Mouse (Mus musculus) limb, embryonic 10.5 days (tissue): ENCODE measurements around the gene Kcnma1. TPM values are rescaled to one million over a fixed set of nuclear protein-coding genes. Genes with fewer than 3 reads are reported as not detected.

Source experiments
- DNase-seq: peaks from one replicate; pipeline ENCODE4 v3.0.0-alpha.2; 2017; ENCODE audit warnings: low spot score
- H3K27ac ChIP-seq: fragments of 300-500 bp; sonication (generic); 2 replicates; pipeline ENCODE4 v1.5.1; 2016; ENCODE audit warnings: mild to moderate bottlenecking
- H3K27me3 ChIP-seq: fragments of 300-500 bp; sonication (generic); 2 replicates; pipeline ENCODE4 v1.6.1; 2016; ENCODE audit warnings: low read depth, mild to moderate bottlenecking; ENCODE audit not compliant: poor library complexity, severe bottlenecking
- H3K36me3 ChIP-seq: fragments of 300-500 bp; sonication (generic); 2 replicates; pipeline ENCODE4 v1.6.1; 2016; ENCODE audit warnings: mild to moderate bottlenecking, moderate library complexity
- H3K4me1 ChIP-seq: fragments of 300-500 bp; sonication (generic); 2 replicates; pipeline ENCODE4 v1.6.1; 2016
- H3K4me3 ChIP-seq: fragments of 300-500 bp; sonication (generic); 2 replicates; pipeline ENCODE4 v1.5.1; 2016; ENCODE audit warnings: mild to moderate bottlenecking, moderate library complexity
- H3K9me3 ChIP-seq: fragments of 300-500 bp; sonication (generic); replicated peaks from 2 replicates; pipeline ENCODE4 v1.6.1; 2016; ENCODE audit warnings: mild to moderate bottlenecking
- WGBS: fragments of 180-500 bp; shearing (Covaris S2); methylation state at CpG from one replicate; pipeline ENCODE4 v1.1.7; 2016; 5-methylcytosine and 5-hydroxymethylcytosine counted together
- polyA plus RNA-seq: library from polyadenylated mRNA; unstranded; fragments of >200 nt; fragmentation: Nextera tagmentation; extraction: Ambion mirVana; gene quantifications from 2 replicates; pipeline ENCODE4 v1.2.1, GENCODE M21; 2016

Gene Kcnma1
- polyA plus RNA-seq, 1 experiment from 2014 or later = 0.86 TPM

DNA sequence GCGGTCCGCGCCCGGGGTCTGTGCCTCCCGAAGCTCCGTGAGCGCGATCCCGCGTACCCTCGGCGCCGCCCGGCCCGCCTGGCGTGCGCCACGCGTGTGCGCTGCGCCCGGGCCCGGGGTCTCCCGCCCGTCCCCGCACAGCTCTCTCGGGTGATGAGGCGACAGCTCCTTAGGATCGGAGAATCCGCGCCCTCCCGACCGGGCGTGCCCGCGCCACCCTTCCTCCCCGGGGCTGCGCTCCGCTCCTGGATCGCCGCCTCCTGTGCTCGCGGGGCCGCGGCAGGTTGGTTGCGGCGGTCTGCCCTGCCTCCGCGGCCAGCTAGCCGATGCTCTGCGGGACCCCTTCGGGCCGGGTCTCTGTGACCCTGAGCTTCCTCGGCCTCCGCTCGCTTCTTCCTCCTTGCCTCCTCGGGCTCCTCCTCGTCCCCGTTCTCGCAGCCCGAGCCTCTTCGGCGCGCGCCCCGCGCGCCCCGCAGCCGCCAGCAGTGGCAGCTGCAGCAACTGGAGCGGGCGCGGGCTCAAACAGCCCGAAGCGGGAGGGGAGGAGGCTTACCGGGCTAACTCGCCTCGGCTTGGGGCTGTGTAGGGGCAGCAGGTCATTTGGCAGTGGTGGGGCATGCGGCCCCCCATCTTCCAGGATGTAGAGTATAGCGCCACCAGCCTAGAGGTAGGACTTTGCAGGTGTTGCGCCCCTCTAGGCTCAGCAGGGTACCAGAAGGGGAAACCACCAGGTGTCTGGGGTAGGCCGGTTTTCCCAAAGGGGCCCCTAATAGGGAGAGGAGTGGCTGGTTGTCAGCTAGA, 9.6 kb downstream of the Kcnma1 start:
- whole genome bisulfite sequencing = 1% methylated on average over 79 of the region's 82 CpGs
- peak overlapping the region; percentile 72 for H3K27ac ChIP-seq
- H3K27me3 ChIP-seq = peaks cover 84% of the 10 kb centered on the region
- peak overlapping the region; percentile 64 for H3K4me3 ChIP-seq
- peak; percentile 58 for DNase-seq
- H3K36me3 ChIP-seq = no peaks in the 10 kb centered on the region
- H3K9me3 ChIP-seq = no peaks in the 10 kb centered on the region
- H3K4me1 ChIP-seq = peaks cover 24% of the 10 kb centered on the region

- H3K36me3 ChIP-seq = no peaks in the 10 kb centered on the region
- DNase-seq = peak; percentile 63
- under 1% methylated on average over 73 of the region's 85 CpGs for WGBS
Observed at GRCm38 (mm10) chr14:24003450-24004381, 10.6 kb downstream of the Kcnma1 start.

DNA sequence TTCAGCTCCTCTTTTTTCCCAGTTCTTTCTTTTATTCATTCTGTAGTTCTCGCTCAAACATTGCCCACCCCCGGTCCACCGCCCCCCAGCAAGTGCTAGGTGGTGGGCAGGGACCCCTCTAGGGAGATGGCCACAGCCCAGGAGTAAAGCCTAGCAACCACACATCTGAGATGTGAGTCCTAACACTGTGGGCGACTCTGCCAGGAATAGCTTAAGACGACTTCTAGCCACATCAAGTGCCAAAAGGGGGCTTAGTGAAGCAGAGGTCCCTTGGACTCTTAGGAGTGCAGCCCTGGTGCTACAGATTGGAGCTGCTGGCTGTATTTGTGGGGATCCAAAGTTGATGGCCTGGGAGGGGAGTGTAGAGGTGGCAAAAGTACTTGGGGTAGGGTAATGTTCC, 11.6 kb downstream of the Kcnma1 start:
- Histone ChIP-seq H3K4me1 (peaks cover 24% of the 10 kb centered on the region), H3K36me3 (no peaks in the 10 kb centered on the region), H3K27ac (no peak overlapping the region), H3K9me3 (no peaks in the 10 kb centered on the region), H3K27me3 (peaks cover 83% of the 10 kb centered on the region), H3K4me3 (no peak overlapping the region)
- DNase-seq = no peak
- WGBS = 54% methylated on average over 5 of the region's 5 CpGs

More at GRCm38 (mm10) chr14:24003450-24004381, 10.6 kb downstream of the Kcnma1 start:
- H3K27ac ChIP-seq = peak overlapping the region; percentile 72
- H3K4me3 ChIP-seq = peak overlapping the region; percentile 64
- no peaks in the 10 kb centered on the region for H3K9me3 ChIP-seq
- H3K4me1 ChIP-seq = peaks cover 24% of the 10 kb centered on the region
- H3K27me3 ChIP-seq = peaks cover 86% of the 10 kb centered on the region

DNA sequence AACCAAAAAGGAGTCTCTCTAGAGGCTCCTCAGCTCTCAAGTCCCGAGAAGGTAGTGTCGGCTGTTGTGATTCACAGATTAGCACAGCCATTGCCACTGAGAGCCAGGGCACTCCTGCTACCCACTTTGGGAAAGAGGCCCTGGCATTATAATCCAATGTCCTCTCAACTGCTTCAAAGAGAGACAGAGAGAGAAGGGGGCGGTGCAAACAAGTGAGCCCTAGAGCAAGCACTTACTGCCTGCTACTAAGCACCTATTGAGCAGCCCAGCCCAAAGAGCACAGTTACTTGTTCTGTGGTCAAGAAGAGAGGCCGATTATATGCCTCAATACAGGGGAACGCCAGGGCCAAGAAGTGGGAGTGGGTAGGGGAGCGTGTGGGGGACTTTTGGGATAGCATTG, 16.4 kb downstream of the Kcnma1 start:
- no peak overlapping the region for H3K4me3 ChIP-seq
- H3K36me3 ChIP-seq = no peaks in the 10 kb centered on the region
- H3K27ac ChIP-seq = no peak overlapping the region
- WGBS = 83% methylated on average over 6 of the region's 6 CpGs
- no peaks in the 10 kb centered on the region for H3K9me3 ChIP-seq
- no peak for DNase-seq
- peaks cover 39% of the 10 kb centered on the region for H3K27me3 ChIP-seq
- no peaks in the 10 kb centered on the region for H3K4me1 ChIP-seq

DNA sequence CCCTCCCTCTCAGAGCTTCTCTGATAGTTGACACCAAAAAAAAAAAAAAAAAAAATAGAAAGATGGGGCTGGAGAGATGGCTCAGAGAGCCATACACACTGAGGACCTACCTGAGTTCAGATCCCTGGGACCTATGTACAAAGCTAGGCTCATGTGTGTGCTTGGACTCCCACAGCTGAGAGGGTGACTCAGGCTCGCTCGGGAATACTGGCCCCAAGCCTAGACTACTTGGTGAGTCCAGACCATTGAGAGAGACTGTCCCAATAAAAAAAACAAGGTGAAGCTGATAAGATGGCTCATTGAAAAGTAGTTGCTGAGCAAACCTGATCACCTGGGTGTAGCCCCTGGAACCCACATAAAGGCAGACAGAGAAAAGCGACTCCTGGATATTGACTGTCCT, 18.5 kb downstream of the Kcnma1 start:
- H3K4me3 ChIP-seq = no peak overlapping the region
- no peaks in the 10 kb centered on the region for H3K9me3 ChIP-seq
- 86% methylated on average over 3 of the region's 3 CpGs for WGBS
- H3K27me3 ChIP-seq = peaks cover 18% of the 10 kb centered on the region
- no peak overlapping the region for H3K27ac ChIP-seq
- H3K4me1 ChIP-seq = no peaks in the 10 kb centered on the region
- no peak for DNase-seq
- no peaks in the 10 kb centered on the region for H3K36me3 ChIP-seq

- DNase-seq = no peak
- Histone ChIP-seq H3K4me1 (no peaks in the 10 kb centered on the region), H3K27ac (no peak overlapping the region), H3K27me3 (no peaks in the 10 kb centered on the region), H3K4me3 (no peak overlapping the region), H3K9me3 (no peaks in the 10 kb centered on the region), H3K36me3 (no peaks in the 10 kb centered on the region)
- 89% methylated on average over 7 of the region's 7 CpGs for WGBS
Observed at GRCm38 (mm10) chr14:23990871-23991270, 23.4 kb downstream of the Kcnma1 start.

DNA sequence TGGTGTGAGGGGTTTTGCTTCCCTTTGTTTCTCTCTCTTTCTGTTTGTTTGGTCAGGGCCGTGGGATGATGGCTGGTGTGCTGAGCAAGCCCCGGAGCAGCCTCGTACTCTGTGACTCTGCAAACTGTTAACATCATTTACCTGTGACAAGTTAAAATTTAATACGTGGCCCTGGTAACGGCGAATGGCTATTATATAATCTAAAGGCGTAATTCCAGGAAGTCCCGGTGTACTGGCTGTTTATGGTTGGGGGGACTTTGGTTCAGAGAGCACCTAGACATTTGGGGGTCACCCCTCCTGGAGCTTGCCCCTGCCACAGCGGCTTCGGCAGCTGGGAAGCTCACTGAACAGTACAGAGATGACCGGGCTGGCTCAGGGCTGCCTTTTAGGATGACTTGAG, 24.6 kb downstream of the Kcnma1 start:
- Histone ChIP-seq H3K9me3 (no peaks in the 10 kb centered on the region), H3K27me3 (no peaks in the 10 kb centered on the region), H3K4me1 (no peaks in the 10 kb centered on the region), H3K4me3 (no peak overlapping the region), H3K27ac (no peak overlapping the region), H3K36me3 (no peaks in the 10 kb centered on the region)
- DNase-seq = no peak
- WGBS = 87% methylated on average over 11 of the region's 11 CpGs

DNA sequence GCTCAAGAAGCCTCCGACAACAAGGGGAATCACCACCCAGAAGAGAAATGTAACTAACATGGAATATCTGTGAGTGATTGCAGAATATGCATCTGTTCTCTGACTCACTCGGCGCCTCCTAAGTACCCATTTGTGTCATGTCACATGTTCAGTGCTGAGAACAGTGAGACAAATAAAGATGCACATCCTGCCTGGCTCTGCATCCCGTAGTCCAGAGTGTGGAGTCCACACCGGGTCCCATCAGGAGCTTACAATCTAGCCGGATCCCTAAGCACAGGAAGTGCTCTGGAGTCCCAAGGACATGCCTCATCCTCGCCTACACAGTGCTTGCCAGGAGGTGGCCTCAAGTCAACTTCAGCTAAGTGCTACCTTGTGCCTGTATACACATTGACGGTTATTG, 32.1 kb downstream of the Kcnma1 start:
- Histone ChIP-seq H3K4me1 (no peaks in the 10 kb centered on the region), H3K4me3 (no peak overlapping the region), H3K27me3 (no peaks in the 10 kb centered on the region), H3K36me3 (no peaks in the 10 kb centered on the region), H3K27ac (no peak overlapping the region), H3K9me3 (no peaks in the 10 kb centered on the region)
- DNase-seq = no peak
- WGBS = 83% methylated on average over 8 of the region's 8 CpGs

DNA sequence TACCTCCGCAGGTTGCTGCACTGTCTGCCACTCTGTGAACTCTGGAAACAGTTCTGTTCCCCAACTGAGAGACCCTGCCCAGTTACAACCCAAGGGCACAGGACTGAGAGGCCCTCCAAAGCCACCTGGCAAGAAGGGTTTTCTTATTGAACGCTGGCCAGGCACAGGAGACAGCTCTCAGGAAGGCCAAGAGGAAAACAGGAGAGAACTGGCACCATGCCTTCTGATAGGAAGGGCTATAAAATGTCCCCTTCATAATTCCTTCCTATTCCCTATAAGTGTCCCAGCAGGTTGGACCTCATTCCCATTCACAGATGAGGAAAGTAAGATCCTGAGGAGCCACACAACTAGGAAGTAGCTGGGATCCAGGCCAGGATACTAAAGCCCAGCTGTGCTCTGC, 39.6 kb downstream of the Kcnma1 start:
- H3K9me3 ChIP-seq = no peaks in the 10 kb centered on the region
- no peaks in the 10 kb centered on the region for H3K4me1 ChIP-seq
- H3K4me3 ChIP-seq = no peak overlapping the region
- no peaks in the 10 kb centered on the region for H3K27me3 ChIP-seq
- no peaks in the 10 kb centered on the region for H3K36me3 ChIP-seq
- 86% methylated on average over 2 of the region's 2 CpGs for WGBS
- no peak for DNase-seq
- no peak overlapping the region for H3K27ac ChIP-seq

DNA sequence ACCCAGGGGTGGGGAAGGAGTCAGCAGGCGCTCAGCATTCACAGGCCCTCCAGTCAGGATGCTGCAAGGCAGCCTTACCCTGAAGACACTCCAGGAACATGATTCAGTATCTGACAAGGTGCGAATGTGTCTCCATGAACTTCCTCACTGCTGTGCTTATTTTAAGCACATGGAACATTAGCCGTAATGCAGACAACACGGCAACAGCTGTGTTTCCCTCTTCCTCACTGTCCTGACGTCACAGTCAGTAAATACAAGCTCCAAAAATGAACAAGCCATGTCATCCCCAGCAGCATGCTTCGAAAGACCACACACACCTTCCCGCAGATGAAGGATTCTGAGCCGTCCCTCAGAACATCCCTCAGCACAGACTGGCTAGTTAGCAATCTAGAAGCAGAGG, 47.8 kb downstream of the Kcnma1 start:
- no peaks in the 10 kb centered on the region for H3K9me3 ChIP-seq
- no peak for DNase-seq
- no peaks in the 10 kb centered on the region for H3K36me3 ChIP-seq
- 87% methylated on average over 8 of the region's 8 CpGs for WGBS
- no peak overlapping the region for H3K27ac ChIP-seq
- no peaks in the 10 kb centered on the region for H3K27me3 ChIP-seq
- no peaks in the 10 kb centered on the region for H3K4me1 ChIP-seq
- H3K4me3 ChIP-seq = no peak overlapping the region

DNA sequence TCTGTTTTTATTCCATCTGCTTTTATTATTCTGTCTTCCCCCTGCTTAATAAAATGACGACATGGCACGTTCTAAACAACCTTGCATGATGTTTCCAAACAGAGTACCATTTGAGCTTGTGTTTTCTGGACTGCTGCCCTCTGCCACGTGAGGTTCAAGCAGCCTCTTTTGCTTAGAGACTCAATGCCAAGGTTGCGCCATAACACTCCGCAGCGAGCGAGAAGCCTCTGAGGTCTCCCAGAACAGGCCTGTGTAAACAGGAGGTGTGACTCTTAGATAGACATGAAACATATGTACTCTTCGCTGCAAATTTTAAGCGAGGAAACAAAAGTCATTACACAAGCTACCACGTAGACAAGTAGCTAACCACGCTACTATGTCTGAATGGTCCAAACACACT, 55.2 kb downstream of the Kcnma1 start:
- no peak for DNase-seq

GRCm38 (mm10) chr14:23957270-23957669, 57.0 kb downstream of the Kcnma1 start:
- no peak overlapping the region for H3K4me3 ChIP-seq
- DNase-seq = no peak
- H3K27me3 ChIP-seq = no peaks in the 10 kb centered on the region
- no peaks in the 10 kb centered on the region for H3K4me1 ChIP-seq
- no peaks in the 10 kb centered on the region for H3K9me3 ChIP-seq
- H3K27ac ChIP-seq = no peak overlapping the region
- 88% methylated on average over 4 of the region's 4 CpGs for WGBS
- no peaks in the 10 kb centered on the region for H3K36me3 ChIP-seq

More for the DNA sequence above, 55.2 kb downstream of the Kcnma1 start:
- H3K4me3 ChIP-seq = no peak overlapping the region
- 91% methylated on average over 11 of the region's 11 CpGs for WGBS
- no peaks in the 10 kb centered on the region for H3K9me3 ChIP-seq
- no peak overlapping the region for H3K27ac ChIP-seq
- H3K4me1 ChIP-seq = no peaks in the 10 kb centered on the region
- H3K27me3 ChIP-seq = no peaks in the 10 kb centered on the region
- H3K36me3 ChIP-seq = no peaks in the 10 kb centered on the region

- Histone ChIP-seq H3K27me3 (no peaks in the 10 kb centered on the region), H3K9me3 (no peaks in the 10 kb centered on the region), H3K4me3 (no peak overlapping the region), H3K4me1 (peaks cover 7% of the 10 kb centered on the region), H3K27ac (no peak overlapping the region), H3K36me3 (no peaks in the 10 kb centered on the region)
- DNase-seq = no peak
- WGBS = 47% methylated on average over 2 of the region's 2 CpGs
Observed at GRCm38 (mm10) chr14:23943876-23944275, 70.4 kb downstream of the Kcnma1 start.
